Mouse (Mus musculus) duodenum, adult 2 months (tissue): ENCODE data around the gene Dhx32. TPM values are rescaled to one million over a fixed set of nuclear protein-coding genes. Genes with fewer than 3 reads are reported as not detected.

Experiments used
- polyA plus RNA-seq: library from polyadenylated mRNA; depleted of rRNA; stranded (reverse); fragments of >200 nt; gene quantifications from 2 replicates; pipeline ENCODE4 v1.2.3, GENCODE M21; 2012; ENCODE audit warnings: low replicate concordance; rRNA removed

Gene Dhx32
- 12.0 and 13.3 TPM in 2 replicates for polyA plus RNA-seq

DNA sequence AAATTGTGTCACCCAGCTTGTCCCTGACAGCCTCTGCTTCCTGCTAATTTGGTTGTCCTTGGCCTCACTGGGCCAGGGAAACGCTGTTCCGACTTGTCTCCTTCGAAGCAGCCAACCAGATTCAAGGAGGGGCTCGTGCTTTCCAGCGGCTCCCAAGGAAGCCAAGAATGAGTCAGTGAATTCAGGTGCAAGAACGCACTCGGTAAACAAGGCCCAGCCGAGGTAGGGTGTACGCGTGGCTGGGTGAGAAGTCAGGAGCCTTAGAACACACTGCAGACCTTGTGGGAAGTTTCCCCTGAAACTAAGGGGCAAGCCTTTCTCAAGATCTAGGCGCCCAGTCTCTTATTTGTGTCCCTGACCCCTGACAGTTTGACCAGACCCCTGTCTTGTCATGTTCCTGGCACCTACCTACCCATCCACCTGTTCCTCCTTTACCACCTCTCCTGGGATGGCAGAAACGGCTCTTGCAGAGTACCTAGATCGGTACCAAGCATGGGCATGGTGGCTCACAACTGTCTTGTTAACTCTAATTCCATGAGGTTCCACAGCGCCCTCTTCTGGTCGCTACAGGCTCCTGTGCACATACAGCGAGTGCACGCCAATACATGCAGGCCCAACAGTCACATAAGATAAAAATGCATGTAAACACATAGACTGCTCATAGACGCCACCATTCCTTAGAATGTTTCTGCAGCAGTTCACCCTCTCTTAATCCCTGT is at the start of gene Dhx32:
TSS of gene Dhx32 (minus strand) at position 10 of the 719 bp plus-strand sequence.

DNA sequence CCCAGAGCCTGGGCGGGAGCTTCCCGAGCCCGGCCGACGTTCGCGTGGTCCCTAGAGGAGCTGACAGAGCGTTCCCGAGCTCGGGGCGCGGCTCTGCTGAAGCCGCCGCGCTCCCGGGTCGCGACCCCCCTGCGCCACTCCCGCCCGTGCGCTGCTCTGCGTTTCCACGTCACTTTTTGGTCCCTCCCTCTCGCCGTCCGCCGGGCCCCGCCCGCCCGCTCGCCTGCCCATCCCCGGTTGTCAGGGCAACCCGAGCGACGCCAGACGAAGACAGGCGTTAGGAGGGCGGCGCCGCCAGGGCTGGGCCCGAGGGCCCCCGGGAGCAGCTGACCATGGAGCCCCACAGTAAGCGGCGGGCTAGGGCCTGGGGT is 5.9 kb downstream of the Dhx32 start, which contains the start of gene Fank1:
TSS of gene Fank1 (plus strand) at position 236 of the 371 bp plus-strand sequence.

DNA sequence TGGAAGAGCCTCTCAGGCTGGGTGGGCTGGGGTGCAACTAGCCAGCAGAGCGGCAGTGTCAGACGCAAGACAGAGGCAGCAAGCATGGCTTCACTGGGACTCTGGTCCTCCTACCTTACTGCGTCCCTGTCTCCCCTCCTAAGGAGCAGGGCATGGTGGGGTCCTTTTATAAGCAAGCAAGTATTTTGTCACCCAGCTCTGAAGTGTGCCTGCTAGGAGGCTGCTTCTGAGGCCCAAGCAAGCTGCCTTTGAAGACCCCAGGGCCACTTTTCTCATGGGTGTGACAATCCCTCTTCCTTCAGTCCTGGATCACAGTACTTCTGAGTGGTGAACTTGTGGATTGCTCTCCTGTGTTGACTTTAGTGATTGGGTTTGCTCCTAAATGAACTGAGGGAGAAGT is 102.6 kb downstream of the Dhx32 start, which contains the start of gene Mmp21:
TSS of gene Mmp21 (minus strand) at position 101 of the 400 bp plus-strand sequence.

Other genes with a start within 250 kb of the Dhx32 start
- not detected in 2 replicates for gene Tex36, start 180.6 kb downstream of the Dhx32 start, polyA plus RNA-seq
- gene Edrf1, start 145.2 kb downstream of the Dhx32 start, polyA plus RNA-seq = 2.1 and 4.8 TPM in 2 replicates
- not detected in 2 replicates for gene Mmp21, start 102.7 kb downstream of the Dhx32 start, polyA plus RNA-seq
- 6.2 and 8.9 TPM in 2 replicates for gene Bccip, start 73.4 kb downstream of the Dhx32 start, polyA plus RNA-seq
- gene Uros, start 72.7 kb downstream of the Dhx32 start, polyA plus RNA-seq = 7.6 and 8.7 TPM in 2 replicates
- 0.08 TPM in 1 of 2 replicates, not detected in the other for gene Fank1, start 5.9 kb downstream of the Dhx32 start, polyA plus RNA-seq